Mouse (Mus musculus) layer of hippocampus, adult 6 months (tissue): ENCODE results near the gene Cfap57. TPM values are rescaled to one million over a fixed set of nuclear protein-coding genes. Genes with fewer than 3 reads are reported as not detected.

Source experiments
- long read RNA-seq, 2 experiments: library from polyadenylated mRNA; unstranded; transcript quantifications; one replicate each; pipeline ENCODE4 v2.0.0; 2019 to 2020
- polyA plus RNA-seq: library from polyadenylated mRNA; unstranded; fragments of <200 nt; fragmentation: Nextera tagmentation; gene quantifications from 2 replicates; pipeline ENCODE4 v1.2.3, GENCODE M21; 2021

Gene Cfap57
- 0.70 and 1.3 TPM in 2 replicates for polyA plus RNA-seq
- long read RNA-seq, experiment 1, partial matches to known transcripts, result 3 of 6 reads
- long read RNA-seq, experiment 1, other reads (novel, unspliced or antisense), result 2 of 6 reads
- long read RNA-seq, experiment 2, partial matches to known transcripts, result 1 of 2 reads
- long read RNA-seq, experiment 2, other reads (novel, unspliced or antisense), result 1 of 2 reads

DNA sequence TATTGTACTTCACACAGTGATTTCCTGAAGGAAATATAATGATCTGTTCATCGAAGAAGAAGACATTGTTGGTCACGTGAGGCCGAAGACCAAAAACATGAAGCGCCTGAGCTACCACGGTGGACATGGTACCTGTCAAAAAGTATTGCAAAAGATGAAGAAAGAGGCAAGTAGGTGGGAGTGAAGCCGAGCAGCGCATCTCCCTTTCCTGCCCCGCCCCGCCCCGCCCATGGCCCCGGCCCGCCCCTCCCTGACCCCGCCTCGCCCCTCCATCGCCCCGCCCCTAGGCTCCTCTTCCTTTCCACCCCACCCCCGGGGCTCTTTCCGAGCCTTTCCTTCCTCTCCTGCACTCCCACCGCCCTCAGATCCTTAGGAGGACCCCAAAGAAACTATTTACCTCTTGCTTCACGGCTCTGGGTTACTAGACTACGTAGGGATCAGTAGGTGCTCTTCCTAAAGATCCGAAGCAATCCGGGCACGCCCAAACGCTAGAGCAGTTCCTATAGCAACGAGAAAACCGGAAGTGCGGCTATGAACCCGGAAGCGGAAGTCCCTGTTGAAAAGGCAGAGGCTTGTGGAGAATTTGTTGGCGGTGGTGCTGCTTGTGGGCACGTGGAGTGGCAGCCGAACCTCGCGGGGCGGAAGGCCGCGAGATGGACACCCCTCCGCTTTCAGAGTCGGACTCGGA lies at the start of gene Cfap57, which contains the start of gene Ebna1bp2:
Gene Cfap57 (minus strand): TSS at position 499 of the 688 bp plus-strand sequence.
Gene Ebna1bp2 (plus strand): TSS at position 521 of the 688 bp plus-strand sequence.

DNA sequence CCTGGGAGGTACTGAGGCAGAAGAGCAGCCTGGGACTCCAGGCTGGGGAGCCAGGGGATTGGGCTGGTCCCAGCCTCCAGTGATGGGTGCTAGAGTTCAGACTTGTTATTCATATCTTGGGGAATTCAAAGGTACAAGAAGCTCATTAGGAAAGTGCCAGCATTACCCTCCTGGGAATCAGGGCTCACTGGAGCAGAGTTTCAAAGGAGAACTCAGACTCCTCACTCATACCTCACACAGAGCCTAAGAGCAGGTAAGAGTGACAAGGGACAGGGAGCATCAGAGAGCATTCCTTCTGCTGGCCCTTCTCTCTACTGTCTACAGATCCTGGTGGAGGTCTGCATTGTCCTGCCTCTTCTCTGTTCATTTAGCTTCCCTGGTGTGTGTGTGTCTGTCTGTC lies 38.1 kb upstream of the Cfap57 start, which contains the start of gene Olfr62:
Gene Olfr62 (plus strand): TSS at position 301 of the 400 bp plus-strand sequence.

DNA sequence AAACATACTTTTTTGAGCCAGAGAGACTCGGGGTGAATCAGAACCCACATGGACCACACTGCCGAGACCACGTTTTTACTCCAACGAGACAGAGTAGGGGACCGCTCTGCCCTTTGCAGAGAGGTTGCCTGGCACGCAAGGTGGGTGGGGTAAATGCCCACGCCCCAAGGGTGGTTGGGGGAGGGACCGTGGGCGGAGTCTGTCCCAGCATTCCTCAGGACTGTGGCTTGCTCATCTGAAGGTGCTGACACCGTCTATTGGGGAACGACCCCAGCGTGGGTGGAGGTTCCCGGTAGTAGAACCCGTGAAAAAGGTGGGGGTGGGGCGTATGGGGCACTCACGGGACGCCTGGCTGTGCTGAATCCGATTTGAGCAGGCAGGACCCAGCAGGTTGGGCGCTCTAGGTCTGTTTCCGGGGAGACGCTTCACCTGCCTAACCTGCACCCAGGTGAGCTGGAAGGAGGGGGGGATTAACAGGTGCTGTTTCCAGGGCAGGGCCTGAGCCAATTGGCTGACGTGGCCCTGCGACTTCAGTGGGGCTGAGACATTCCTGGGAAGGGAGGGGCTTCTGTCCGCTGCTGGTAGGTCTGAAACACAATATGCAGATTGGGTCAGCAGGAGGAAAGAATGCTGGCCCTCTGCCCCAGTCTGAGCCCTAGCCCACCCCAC lies 76.9 kb downstream of the Cfap57 start, which contains the start of gene Tmem125:
Gene Tmem125 (minus strand): TSS at position 453 of the 669 bp plus-strand sequence.

DNA sequence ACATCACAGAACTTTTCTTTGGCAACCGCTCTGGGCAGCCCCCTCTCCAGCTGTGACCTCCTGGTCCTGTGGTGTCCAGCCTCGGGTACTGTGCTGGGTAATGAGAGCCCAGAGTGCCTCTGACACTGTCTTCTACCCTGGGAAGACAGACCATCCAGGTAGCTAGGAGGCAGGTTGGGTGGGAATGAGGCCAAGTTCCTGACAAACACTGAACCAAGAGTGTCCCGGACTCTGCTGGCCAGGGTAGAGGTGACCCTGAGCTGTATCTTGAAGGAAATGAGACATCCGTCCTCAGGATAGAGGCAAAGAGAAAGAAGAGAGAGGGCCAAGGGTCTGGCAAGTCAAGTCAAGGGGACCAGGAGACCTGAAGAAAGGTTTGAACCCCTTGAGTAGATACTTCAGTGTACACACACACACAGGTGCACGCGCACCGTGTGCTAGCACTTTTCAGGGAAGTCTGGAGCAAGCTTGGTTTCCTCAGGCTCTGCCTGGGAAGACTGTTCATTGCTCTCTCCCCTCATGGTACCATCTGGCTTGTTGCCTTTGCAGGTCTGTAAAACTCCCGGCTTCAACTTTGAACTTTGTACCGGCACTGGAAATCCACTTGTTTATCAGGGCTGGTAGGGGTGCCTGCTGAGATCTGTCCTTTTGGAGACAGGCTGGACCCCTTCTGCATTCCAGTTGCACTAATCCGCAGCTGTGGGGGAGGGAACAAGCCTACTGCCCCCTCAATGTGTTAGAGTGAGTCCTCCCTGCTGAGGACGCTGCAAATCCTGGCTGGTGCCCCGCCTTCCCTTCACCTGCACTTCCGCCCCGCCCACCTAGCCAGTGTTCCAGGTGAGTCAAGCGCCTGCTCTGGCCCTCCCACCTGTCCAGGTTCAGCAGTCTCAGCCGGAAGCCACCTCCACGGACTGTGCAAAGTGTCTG lies 93.9 kb downstream of the Cfap57 start, which contains the start of gene 2610528J11Rik:
Gene 2610528J11Rik (plus strand): TSS at position 592 of the 927 bp plus-strand sequence.

Other genes starting within 250 kb of the Cfap57 start
- 2.1 and 2.2 TPM in 2 replicates for gene Szt2, start 211.5 kb downstream of the Cfap57 start, polyA plus RNA-seq
- 42.3 and 43.7 TPM in 2 replicates for gene Med8, start 211.4 kb downstream of the Cfap57 start, polyA plus RNA-seq
- gene Elovl1, start 192.7 kb downstream of the Cfap57 start, polyA plus RNA-seq, result 23.3 and 23.4 TPM in 2 replicates
- 0.93 and 1.3 TPM in 2 replicates for gene Cdc20, start 183.4 kb downstream of the Cfap57 start, polyA plus RNA-seq
- gene Mpl, start 163.3 kb downstream of the Cfap57 start, polyA plus RNA-seq, result 0.09 and 0.13 TPM in 2 replicates
- gene Tie1, start 130.7 kb downstream of the Cfap57 start, polyA plus RNA-seq, result 2.3 and 3.5 TPM in 2 replicates
- gene 2610528J11Rik, start 93.8 kb downstream of the Cfap57 start, polyA plus RNA-seq, result not detected in 2 replicates
- gene Tmem125, start 76.7 kb downstream of the Cfap57 start, polyA plus RNA-seq, result 11.1 and 13.1 TPM in 2 replicates
- 45.6 and 51.6 TPM in 2 replicates for gene Ebna1bp2, start within 50 bp of the Cfap57 start, polyA plus RNA-seq
- gene Olfr62, start 38.2 kb upstream of the Cfap57 start, polyA plus RNA-seq, result not detected in 2 replicates
- not detected in 2 replicates for gene Olfr1342, start 72.0 kb upstream of the Cfap57 start, polyA plus RNA-seq
- not detected in 2 replicates for gene Olfr1341, start 82.7 kb upstream of the Cfap57 start, polyA plus RNA-seq
- not detected in 2 replicates for gene Olfr1340, start 99.4 kb upstream of the Cfap57 start, polyA plus RNA-seq
- not detected in 2 replicates for gene Olfr1339, start 111.4 kb upstream of the Cfap57 start, polyA plus RNA-seq
- not detected in 2 replicates for gene Olfr1338, start 138.0 kb upstream of the Cfap57 start, polyA plus RNA-seq
- gene Olfr1337, start 161.8 kb upstream of the Cfap57 start, polyA plus RNA-seq, result not detected in 2 replicates
- not detected in 2 replicates for gene Olfr1335, start 189.2 kb upstream of the Cfap57 start, polyA plus RNA-seq
- not detected in 2 replicates for gene Olfr1333, start 215.5 kb upstream of the Cfap57 start, polyA plus RNA-seq
- not detected in 2 replicates for gene Olfr1331, start 243.9 kb upstream of the Cfap57 start, polyA plus RNA-seq